Mouse (Mus musculus) G1E-ER4 (cell line): ENCODE measurements at regions not wholly inside any gene's neighbourhood (a gene's known extent, or its start where the extent isn't known, plus 50 kb on each side); places are given as distances from the start of the nearest gene placed in this dataset.

Source experiments
- GATA1 ChIP-seq: IDR thresholded peaks from one replicate; pipeline ENCODE4 v1.8.0; 2012; ENCODE audit warnings: low read length, inconsistent platforms

DNA sequence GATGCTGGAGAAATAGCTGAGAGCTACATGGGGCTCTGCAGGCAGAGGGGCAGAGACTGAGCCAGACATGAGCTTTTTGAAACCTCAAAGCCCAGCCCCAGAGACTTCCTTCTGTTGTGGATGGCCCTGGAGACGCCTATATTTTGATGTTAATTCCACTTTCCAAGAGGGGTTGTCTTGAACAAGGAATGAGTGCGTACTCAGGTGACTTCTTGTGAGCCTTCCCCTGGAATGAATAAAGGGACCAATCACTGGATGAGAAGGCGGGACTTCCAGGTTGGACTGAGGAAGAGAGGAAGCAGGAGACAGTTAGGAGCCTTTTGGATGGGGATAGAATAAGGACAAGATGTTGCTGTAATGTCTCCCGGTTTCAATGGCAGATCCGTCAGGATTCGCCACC, 76.3 kb upstream of the Spred2 start:
- no peak for TF ChIP-seq GATA1

GRCm38 (mm10) chr11:19848412-19848811, 75.8 kb upstream of the Spred2 start:
- TF ChIP-seq GATA1, result no peak

DNA sequence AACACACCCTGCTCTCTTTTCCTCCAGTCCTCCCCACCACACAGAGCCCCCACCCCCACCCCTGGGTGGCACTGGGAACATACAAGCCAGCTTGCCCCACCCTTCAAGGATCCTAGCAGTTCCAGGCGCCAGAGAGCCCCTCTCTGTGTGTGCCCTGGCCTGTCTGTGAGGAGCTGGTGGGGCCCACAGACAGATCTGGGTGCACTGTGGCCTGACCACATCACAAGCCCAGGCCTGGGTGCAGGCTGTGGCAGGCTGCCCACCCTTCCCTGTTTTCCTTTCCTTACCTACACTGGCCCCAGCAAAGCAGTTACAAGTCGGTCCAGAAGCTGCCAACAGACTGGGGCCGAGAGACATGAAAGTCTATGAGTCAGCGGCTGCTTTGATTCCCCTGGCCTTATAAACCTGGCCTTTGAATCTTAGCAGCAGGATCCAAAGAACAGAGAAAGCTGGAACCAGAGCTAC, 74.8 kb upstream of the Spred2 start:
- TF ChIP-seq GATA1, result no peak

GRCm38 (mm10) chr11:19849844-19850420, 74.2 kb upstream of the Spred2 start:
- TF ChIP-seq GATA1, result no peak

DNA sequence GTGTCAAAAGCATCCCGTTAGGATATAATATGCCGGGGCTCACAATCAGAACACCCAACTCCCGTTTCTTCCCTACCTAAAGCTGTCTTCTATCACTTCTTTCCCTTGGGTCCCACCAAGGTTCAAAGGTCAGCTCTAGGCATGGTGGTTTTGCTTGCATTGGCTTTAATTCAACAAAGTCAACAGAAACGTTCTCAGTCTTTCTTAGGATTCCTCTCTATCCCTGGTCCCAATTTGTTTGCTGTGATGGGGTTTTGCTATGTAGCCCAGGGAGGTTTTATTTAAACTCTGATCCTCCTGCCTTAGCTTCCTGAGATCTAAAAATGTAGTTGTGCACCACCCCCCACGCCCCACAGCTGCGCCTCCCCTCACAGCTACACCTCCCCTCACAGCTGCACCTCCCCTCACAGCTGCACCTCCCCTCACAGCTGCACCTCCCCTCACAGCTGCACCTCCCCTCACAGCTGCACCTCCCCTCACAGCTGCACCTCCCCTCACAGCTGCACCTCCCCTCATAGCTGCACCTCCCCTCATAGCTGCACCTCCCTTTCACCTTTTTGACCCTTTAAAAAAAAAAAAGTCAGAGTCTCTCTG, 73.1 kb upstream of the Spred2 start:
- TF ChIP-seq GATA1, result no peak

DNA sequence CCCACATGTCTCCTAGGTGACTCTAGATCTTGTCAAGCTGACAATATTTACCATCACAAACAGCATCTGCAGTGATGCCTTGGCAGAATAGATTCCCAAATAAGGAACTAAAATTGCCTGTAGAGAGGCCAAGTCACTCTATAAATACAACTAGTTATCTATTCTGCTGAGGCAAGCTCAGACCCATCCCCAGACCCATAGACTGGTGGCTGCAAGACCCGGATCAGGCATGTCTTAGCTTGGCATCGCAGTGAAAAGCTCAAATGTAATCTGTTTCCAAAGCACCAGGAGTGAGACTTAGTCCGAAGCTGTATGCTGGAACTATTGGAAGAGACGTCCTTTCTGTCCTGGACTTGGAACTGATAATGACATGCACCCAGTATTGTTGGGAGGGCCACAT, 62.6 kb upstream of the Spred2 start:
- no peak for TF ChIP-seq GATA1

DNA sequence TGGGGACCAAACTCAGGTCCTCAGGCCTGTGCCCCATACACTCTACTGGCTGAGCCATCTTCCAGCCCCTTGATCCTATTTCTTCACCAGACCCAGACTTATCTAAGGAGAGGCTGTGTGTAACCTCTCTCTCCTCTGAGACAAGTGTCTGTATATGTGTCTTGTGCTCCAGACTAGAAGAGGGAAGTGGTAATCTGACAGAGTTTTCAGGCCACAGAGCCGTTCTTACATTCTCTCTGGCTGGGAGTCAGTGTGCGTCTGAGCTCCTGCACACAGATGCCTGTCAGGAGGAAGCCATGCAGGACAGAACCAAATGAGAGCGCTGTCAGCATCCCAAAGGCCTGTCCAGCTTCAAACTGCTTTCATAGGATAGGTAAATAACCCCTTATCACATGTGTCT, 60.8 kb upstream of the Spred2 start:
- TF ChIP-seq GATA1, result no peak

DNA sequence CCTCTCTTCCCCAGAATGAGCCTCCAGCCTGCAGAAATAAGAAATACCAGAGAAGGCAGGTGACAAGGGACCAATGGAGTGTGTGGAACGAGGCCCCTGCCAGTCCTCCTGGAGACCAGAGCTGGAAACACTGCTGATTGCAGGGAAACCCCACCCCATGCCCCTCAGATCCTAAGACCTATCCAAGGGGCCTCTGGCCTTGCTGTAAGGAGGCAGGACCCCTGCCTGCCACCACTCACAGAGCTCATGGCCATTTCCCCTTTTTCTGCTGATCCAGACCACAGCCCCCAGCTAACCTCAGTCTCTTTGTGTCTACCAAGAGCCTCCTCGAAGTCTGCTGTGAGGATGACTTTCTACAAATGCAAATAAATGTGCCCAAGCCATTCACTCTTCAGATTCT, 57.9 kb upstream of the Spred2 start:
- TF ChIP-seq GATA1, result no peak

GRCm38 (mm10) chr11:19869671-19870070, 54.5 kb upstream of the Spred2 start:
- TF ChIP-seq GATA1, result no peak

- TF ChIP-seq GATA1, result no peak
Measured at GRCm38 (mm10) chr11:19870136-19870535, 54.0 kb upstream of the Spred2 start.

DNA sequence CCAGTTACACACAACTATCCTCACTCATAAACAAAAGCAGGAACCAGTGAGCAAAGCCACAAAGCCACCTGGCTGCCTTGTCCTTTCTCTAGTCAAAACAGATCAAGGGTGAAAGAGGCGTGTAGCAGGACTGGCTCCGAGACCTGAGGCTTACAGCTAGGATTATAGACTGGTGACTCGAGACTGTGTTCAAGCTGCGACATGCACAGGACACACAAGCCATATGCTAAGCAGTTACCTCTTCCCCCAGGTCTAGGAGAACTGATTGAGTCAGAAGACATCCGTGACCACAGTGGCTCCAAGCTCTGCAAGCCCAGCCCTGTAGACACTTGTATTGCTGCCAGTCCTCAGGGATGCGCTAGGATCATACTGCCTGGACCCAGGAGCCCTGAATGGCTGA, 50.4 kb upstream of the Spred2 start:
- TF ChIP-seq GATA1, result no peak
